In genomic region chr3:107783315-107783714, GRCm38 (mm10) we compare ENCODE assay signal across 30 mouse cellular contexts. TPM values are rescaled to one million over a fixed set of nuclear protein-coding genes. Genes with fewer than 3 reads are reported as not detected.
DNase-seq lines count a peak whose midpoint lies in the region; ATAC-seq and TF ChIP-seq lines count a peak whose summit lies in the region.
"Had no signal": no experiment of that assay in that cellular context is flagged by ENCODE, and none has a peak within 500 bp of the region (broad histone marks: within the 10 kb centered on the region; RNA-seq: fewer than 3 reads in every experiment).

No protein-coding gene starts in this region.

- no peaks in the 10 kb centered on the region for H3K36me3 ChIP-seq in liver, postnatal 0 days (replicated peaks; ENCODE audit: insufficient read depth, low read length)
- no peaks in the 10 kb centered on the region for H3K36me3 ChIP-seq in myocyte (ENCODE audit: control insufficient read depth, insufficient read depth)
- no peaks in the 10 kb centered on the region for H3K36me3 ChIP-seq in midbrain, embryonic 15.5 days (replicated peaks)
- H3K36me3 ChIP-seq: embryonic facial prominence, embryonic 12.5 days; hindbrain, embryonic 12.5 days; intestine, embryonic 15.5 days; midbrain, embryonic 13.5 days; neural tube, embryonic 12.5 days had no signal

- H3K4me3 ChIP-seq in liver, postnatal 0 days (ENCODE audit: low read depth, low read length) = no peak overlapping the region
- no peak overlapping the region for H3K4me3 ChIP-seq in myocyte
- no peak overlapping the region for H3K4me3 ChIP-seq in midbrain, embryonic 15.5 days
- no peak overlapping the region for H3K4me3 ChIP-seq in cerebellum, adult 2 months (replicated peaks; ENCODE audit: insufficient read depth, low read depth, low read length)
- H3K4me3 ChIP-seq: embryonic facial prominence, embryonic 12.5 days; hindbrain, embryonic 12.5 days; intestine, embryonic 15.5 days; layer of hippocampus, adult 2 months; midbrain, embryonic 13.5 days; neural tube, embryonic 12.5 days had no signal

- no peak overlapping the region for H3K27ac ChIP-seq in liver, postnatal 0 days (ENCODE audit: low read depth)
- no peak overlapping the region for H3K27ac ChIP-seq in midbrain, embryonic 15.5 days
- no peak overlapping the region for H3K27ac ChIP-seq in cerebellum, adult 2 months (ENCODE audit: insufficient read depth, low read length)
- H3K27ac ChIP-seq: embryonic facial prominence, embryonic 12.5 days; hindbrain, embryonic 12.5 days; hindbrain, postnatal 0 days; intestine, embryonic 15.5 days; layer of hippocampus, adult 2 months; liver, embryonic 14.5 days; midbrain, embryonic 13.5 days; neural tube, embryonic 12.5 days had no signal

- peak; percentile 48 for ATAC-seq in liver, postnatal 0 days
- ATAC-seq in granulocyte monocyte progenitor cell, adult 5-6 weeks (replicated peaks; ENCODE audit: poor library complexity, severe bottlenecking) = peak; percentile 82
- no peak for ATAC-seq in midbrain, embryonic 15.5 days (replicated peaks)
- ATAC-seq: activated CD4-positive, CD25-positive, alpha-beta regulatory T cell, adult 4 months; forebrain, embryonic 14.5 days; hindbrain, postnatal 0 days; intestine, embryonic 15.5 days; midbrain, embryonic 13.5 days had no signal

- no peaks in the 10 kb centered on the region; the same call in 1 of the 2 replicates for H3K27me3 ChIP-seq in liver, postnatal 0 days (ENCODE audit: insufficient read depth, low read length)
- no peaks in the 10 kb centered on the region for H3K27me3 ChIP-seq in myocyte (ENCODE audit: control insufficient read depth, insufficient read depth, insufficient read length)
- H3K27me3 ChIP-seq in midbrain, embryonic 15.5 days (replicated peaks) = no peaks in the 10 kb centered on the region
- no peaks in the 10 kb centered on the region for H3K27me3 ChIP-seq in cerebellum, adult 2 months (ENCODE audit: control insufficient read depth, insufficient read depth, low read length)
- H3K27me3 ChIP-seq: embryonic facial prominence, embryonic 12.5 days; hindbrain, embryonic 12.5 days; intestine, embryonic 15.5 days; midbrain, embryonic 13.5 days; neural tube, embryonic 12.5 days had no signal

- peaks cover 27% of the 10 kb centered on the region for H3K4me1 ChIP-seq in liver, postnatal 0 days (ENCODE audit: insufficient read depth)
- peaks cover 9% of the 10 kb centered on the region; the same call in 1 of the 2 replicates for H3K4me1 ChIP-seq in midbrain, embryonic 15.5 days
- no peaks in the 10 kb centered on the region for H3K4me1 ChIP-seq in cerebellum, adult 2 months (ENCODE audit: control insufficient read depth, insufficient read depth, low read length)

- no peak overlapping the region for H3K4me2 ChIP-seq in liver, postnatal 0 days (ENCODE audit: low read depth, low read length)
- H3K4me2 ChIP-seq in myocyte (ENCODE audit: low read depth) = no peak overlapping the region
- no peak overlapping the region for H3K4me2 ChIP-seq in midbrain, embryonic 15.5 days
- H3K4me2 ChIP-seq: embryonic facial prominence, embryonic 12.5 days; hindbrain, embryonic 12.5 days; intestine, embryonic 15.5 days; midbrain, embryonic 13.5 days; neural tube, embryonic 12.5 days had no signal

- no peak for DNase-seq in liver, postnatal 0 days
- DNase-seq in liver = no peak
- DNase-seq in CD4-positive helper T cell, adult 2 months (ENCODE audit: low read depth, low spot score) = peak; percentile 29
- no peak for DNase-seq in cerebellum, adult 2 months
- DNase-seq: adrenal gland, adult 2 months; adrenal gland, postnatal 36 days; cerebellum, adult 9-10 months; cerebellum, postnatal 36 days; embryo, embryonic 11 days; gastrocnemius, postnatal 10 days; heart, postnatal 14 days; kidney, adult 2 months; kidney, postnatal 36 days; layer of hippocampus, postnatal 36 days; left cerebral cortex, postnatal 4 days; right cerebral cortex, postnatal 14 days had no signal

- 66% methylated on average over 3 of the region's 3 CpGs for WGBS in liver, postnatal 0 days (ENCODE audit: insufficient replicate concordance)
- WGBS in midbrain, embryonic 15.5 days = 97% methylated on average over 3 of the region's 3 CpGs
- WGBS in cerebellum, adult 2 months = 97% methylated on average over 3 of the region's 3 CpGs

- H3K9me3 ChIP-seq in liver, postnatal 0 days (ENCODE audit: low read length) = no peaks in the 10 kb centered on the region
- H3K9me3 ChIP-seq in midbrain, embryonic 15.5 days = no peaks in the 10 kb centered on the region
- H3K9me3 ChIP-seq: embryonic facial prominence, embryonic 12.5 days; hindbrain, embryonic 12.5 days; intestine, embryonic 15.5 days; midbrain, embryonic 13.5 days; neural tube, embryonic 12.5 days had no signal

- TF ChIP-seq POLR2A in myocyte (IDR thresholded peaks at IDR 0.05; ENCODE audit: insufficient read length, low read depth) = no peak
- TF ChIP-seq POLR2A in cerebellum, adult 2 months (IDR thresholded peaks at IDR 0.05; ENCODE audit: borderline replicate concordance, insufficient read depth, low read length) = no peak

- H3ac ChIP-seq in myocyte (ENCODE audit: control insufficient read depth, insufficient read length) = no peak overlapping the region

- TF ChIP-seq CTCF in liver, postnatal 0 days (IDR thresholded peaks at IDR 0.05; ENCODE audit: low read depth) = no peak
- TF ChIP-seq CTCF in cerebellum, adult 2 months (IDR thresholded peaks at IDR 0.05; ENCODE audit: borderline replicate concordance, insufficient read depth, low read depth, low read length) = no peak

- no peaks in the 10 kb centered on the region for H3K79me2 ChIP-seq in myocyte (ENCODE audit: control insufficient read depth, insufficient read depth)

- H3K9ac ChIP-seq in liver, postnatal 0 days (replicated peaks) = no peak overlapping the region
- H3K9ac ChIP-seq in midbrain, embryonic 15.5 days = no peak overlapping the region
- H3K9ac ChIP-seq: embryonic facial prominence, embryonic 12.5 days; hindbrain, embryonic 12.5 days; intestine, embryonic 15.5 days; liver, embryonic 14.5 days; midbrain, embryonic 13.5 days; neural tube, embryonic 12.5 days had no signal

- TF ChIP-seq EP300 in liver, postnatal 0 days (IDR thresholded peaks at IDR 0.05; ENCODE audit: low read depth) = no peak

TF ChIP-seq in myocyte, 11 proteins besides CTCF, POLR2A, EP300 and RAD21:
- peak; percentile 40; the same call in 1 of the 2 replicates for TF ChIP-seq CEBPB (IDR thresholded peaks at IDR 0.05; ENCODE audit: insufficient read depth, poor library complexity, severe bottlenecking)
- TF ChIP-seq E2F4 (IDR thresholded peaks at IDR 0.05; ENCODE audit: insufficient read depth) = no peak
- TF ChIP-seq MYOG (IDR thresholded peaks at IDR 0.05; ENCODE audit: control insufficient read depth in 1 of 3, insufficient read depth in 1 of 3, insufficient read length in 2 of 3, low read depth in 2 of 3) = no peak
- no peak for TF ChIP-seq REST (IDR thresholded peaks at IDR 0.05; ENCODE audit: insufficient read depth, insufficient read length)
- no peak for TF ChIP-seq TCF12 (IDR thresholded peaks at IDR 0.05; ENCODE audit: insufficient read depth, poor library complexity, severe bottlenecking)
- no peak for TF ChIP-seq MAX (IDR thresholded peaks at IDR 0.05; ENCODE audit: low read depth)
- TF ChIP-seq USF1 (IDR thresholded peaks at IDR 0.05; ENCODE audit: low read depth) = no peak
- TF ChIP-seq POLR2AphosphoS2 (IDR thresholded peaks at IDR 0.05; ENCODE audit: insufficient read length, low read depth) = no peak
- no peak for TF ChIP-seq TCF3 (IDR thresholded peaks at IDR 0.05; ENCODE audit: insufficient read length, low read depth)

RNA-seq across cellular contexts. Expression of gene Csf1, which starts 23.0 kb away (rescaled TPM):
- 6.6 and 7.2 TPM in 2 replicates for polyA plus RNA-seq in liver, postnatal 0 days (2015; fragmentation: Nextera tagmentation; extraction: Ambion mirVana)
- total RNA-seq in granulocyte monocyte progenitor cell, adult 5-6 weeks (2014; fragmentation: Nextera tagmentation) = 6.4 and 7.2 TPM in 2 replicates
- total RNA-seq in granulocyte monocyte progenitor cell, adult 5-6 weeks (2017) = 2.1 and 2.9 TPM in 2 replicates
- 68.1 TPM for polyA plus RNA-seq in myocyte (2012; fragmentation: generic; extraction: Trizol)
- polyA plus RNA-seq in midbrain, embryonic 15.5 days (2015; fragmentation: Nextera tagmentation; extraction: Ambion mirVana) = 6.7 and 7.9 TPM in 2 replicates
- 18.3 and 20.9 TPM in 2 replicates for polyA plus RNA-seq in cerebellum, adult 2 months (2012; rRNA removed)
- total RNA-seq: megakaryocyte-erythroid progenitor cell, adult 5-6 weeks had no signal
